Mouse (Mus musculus): ENCODE measurements at regions not wholly inside any gene's neighbourhood (a gene's known extent, or its start where the extent isn't known, plus 50 kb on each side); places are given as distances from the start of the nearest gene placed in this dataset.

DNA sequence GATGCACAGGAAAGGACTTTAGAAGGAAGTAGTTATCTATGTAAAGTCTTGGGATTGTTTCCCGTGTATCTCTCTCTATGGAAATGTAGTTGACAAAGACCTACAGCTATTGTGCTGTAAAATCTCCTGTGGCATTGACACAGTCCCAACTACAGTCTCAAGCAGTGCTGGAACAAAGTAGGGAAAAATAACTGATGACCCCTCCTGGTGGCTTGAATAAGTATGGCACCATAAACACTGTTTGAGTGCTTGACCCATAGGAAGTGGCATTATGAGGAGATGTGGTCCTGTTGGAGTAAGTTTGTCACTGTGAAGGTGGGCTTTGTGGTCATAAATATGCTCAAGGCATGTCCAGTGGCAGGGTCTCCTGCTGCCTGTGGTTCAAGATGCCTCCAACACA is 928.4 kb upstream of the Mms22l start:
- Histone ChIP-seq H3K27ac (ENCODE audit: insufficient read depth, low read depth, low read length) (no peak overlapping the region), H3K4me3 (ENCODE audit: insufficient read depth, low read depth, low read length) (no peak overlapping the region), H3K4me1 (ENCODE audit: control insufficient read depth, insufficient read depth, low read length) (no peaks in the 10 kb centered on the region)
- TF ChIP-seq CTCF (IDR thresholded peaks at IDR 0.05; ENCODE audit: insufficient read depth, low read depth, low read length) (no peak), POLR2A (IDR thresholded peaks at IDR 0.05; ENCODE audit: insufficient read depth, low read depth, low read length) (no peak)
- WGBS = 43% methylated on average over 1 of the region's 1 CpGs

DNA sequence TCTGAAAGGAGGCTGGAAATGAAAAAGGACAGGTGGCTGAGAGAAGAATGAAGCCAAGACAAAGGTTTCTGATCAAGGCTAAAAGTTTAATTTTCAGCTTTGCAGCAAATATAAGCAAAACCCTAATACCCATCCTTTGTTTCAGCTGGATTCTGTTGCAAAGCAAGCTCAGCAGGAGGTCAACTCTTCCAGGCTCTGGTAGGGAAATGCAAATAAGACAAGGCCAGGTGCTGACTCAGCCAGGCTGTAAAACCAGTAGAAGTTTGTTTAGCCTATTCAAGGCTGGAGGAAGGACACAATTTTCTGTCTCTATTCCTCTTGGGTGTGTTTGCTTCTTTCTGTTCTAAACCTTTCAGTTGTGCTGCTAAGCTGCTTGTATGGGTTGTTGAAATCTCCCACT is 923.2 kb upstream of the Mms22l start:
- H3K27ac ChIP-seq (ENCODE audit: insufficient read depth, low read depth, low read length) = no peak overlapping the region
- no peaks in the 10 kb centered on the region for H3K4me1 ChIP-seq (ENCODE audit: control insufficient read depth, insufficient read depth, low read length)
- H3K4me3 ChIP-seq (ENCODE audit: insufficient read depth, low read depth, low read length) = no peak overlapping the region
- TF ChIP-seq CTCF (IDR thresholded peaks at IDR 0.05; ENCODE audit: insufficient read depth, low read depth, low read length) (no peak), POLR2A (IDR thresholded peaks at IDR 0.05; ENCODE audit: insufficient read depth, low read depth, low read length) (no peak)

DNA sequence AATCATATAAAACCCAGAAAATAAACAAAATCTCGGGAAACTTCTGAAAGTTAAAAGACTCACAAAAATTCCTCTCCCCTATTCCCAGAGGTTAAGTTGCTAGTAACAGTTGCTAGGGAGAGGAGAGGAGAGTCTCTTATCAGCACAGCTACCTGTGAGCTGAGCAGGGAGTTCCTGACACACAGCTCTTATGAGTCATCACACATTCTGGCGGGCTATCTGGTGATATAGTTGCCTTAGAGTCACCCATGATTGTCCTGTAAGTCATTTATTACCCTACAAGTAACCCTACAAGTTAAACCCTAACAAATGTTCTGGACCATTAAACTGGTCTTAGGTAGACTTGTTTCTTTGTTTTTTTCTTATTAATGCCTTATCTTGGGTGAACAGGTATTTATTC is 908.8 kb upstream of the Mms22l start:
- H3K27ac ChIP-seq (ENCODE audit: insufficient read depth, low read depth, low read length) = no peak overlapping the region
- no peaks in the 10 kb centered on the region for H3K4me1 ChIP-seq (ENCODE audit: control insufficient read depth, insufficient read depth, low read length)
- 78% methylated on average over 2 of the region's 2 CpGs for WGBS
- no peak for TF ChIP-seq POLR2A (IDR thresholded peaks at IDR 0.05; ENCODE audit: insufficient read depth, low read depth, low read length)
- TF ChIP-seq CTCF (IDR thresholded peaks at IDR 0.05; ENCODE audit: insufficient read depth, low read depth, low read length) = no peak
- H3K4me3 ChIP-seq (ENCODE audit: insufficient read depth, low read depth, low read length) = no peak overlapping the region

DNA sequence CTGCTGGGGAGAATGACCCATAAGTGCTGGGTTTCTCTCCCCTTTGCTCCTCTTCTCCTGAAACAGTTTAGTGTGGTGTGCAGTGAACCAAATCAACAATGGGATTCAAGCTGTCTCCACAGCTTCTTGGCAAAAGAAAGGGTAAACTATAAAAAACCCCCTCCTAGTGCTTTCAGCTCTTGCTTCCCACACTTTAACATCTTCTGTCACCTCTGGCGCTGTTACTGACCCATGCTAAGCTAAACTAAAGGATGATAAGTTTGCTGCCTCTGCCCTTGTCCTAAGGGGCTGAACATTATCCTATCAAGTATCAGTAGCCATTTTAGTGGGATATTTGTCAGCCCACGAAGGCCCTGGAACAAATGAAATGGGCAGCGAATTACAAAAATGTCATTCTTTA is 905.4 kb upstream of the Mms22l start:
- H3K4me1 ChIP-seq (ENCODE audit: control insufficient read depth, insufficient read depth, low read length) = no peaks in the 10 kb centered on the region
- no peak overlapping the region for H3K4me3 ChIP-seq (ENCODE audit: insufficient read depth, low read depth, low read length)
- no peak for TF ChIP-seq POLR2A (IDR thresholded peaks at IDR 0.05; ENCODE audit: insufficient read depth, low read depth, low read length)
- TF ChIP-seq CTCF (IDR thresholded peaks at IDR 0.05; ENCODE audit: insufficient read depth, low read depth, low read length) = no peak
- no peak overlapping the region for H3K27ac ChIP-seq (ENCODE audit: insufficient read depth, low read depth, low read length)
- WGBS = 82% methylated on average over 3 of the region's 3 CpGs

DNA sequence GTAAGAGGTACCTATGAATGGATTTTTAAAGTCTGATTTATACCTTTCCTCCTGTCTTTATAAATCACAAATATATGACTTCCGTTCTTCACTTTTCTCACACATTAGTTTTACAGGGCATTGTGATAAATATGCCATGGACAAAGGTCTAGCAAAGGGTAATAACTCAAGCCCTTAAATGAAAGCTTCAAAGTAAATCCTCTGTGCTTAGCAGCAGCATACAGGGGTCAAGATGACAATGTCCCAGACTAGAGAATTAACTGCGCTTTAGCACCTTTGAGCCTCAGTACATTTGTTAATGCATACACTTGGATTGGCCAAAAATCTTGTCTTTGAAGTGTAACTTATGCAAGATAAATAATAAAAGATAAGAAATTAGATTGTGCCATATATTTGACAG is 904.7 kb upstream of the Mms22l start:
- TF ChIP-seq POLR2A (IDR thresholded peaks at IDR 0.05; ENCODE audit: insufficient read depth, low read depth, low read length) (no peak), CTCF (IDR thresholded peaks at IDR 0.05; ENCODE audit: insufficient read depth, low read depth, low read length) (no peak)
- 96% methylated on average over 2 of the region's 2 CpGs for whole genome bisulfite sequencing
- H3K4me3 ChIP-seq (ENCODE audit: insufficient read depth, low read depth, low read length) = no peak overlapping the region
- no peak overlapping the region for H3K27ac ChIP-seq (ENCODE audit: insufficient read depth, low read depth, low read length)
- no peaks in the 10 kb centered on the region for H3K4me1 ChIP-seq (ENCODE audit: control insufficient read depth, insufficient read depth, low read length)

DNA sequence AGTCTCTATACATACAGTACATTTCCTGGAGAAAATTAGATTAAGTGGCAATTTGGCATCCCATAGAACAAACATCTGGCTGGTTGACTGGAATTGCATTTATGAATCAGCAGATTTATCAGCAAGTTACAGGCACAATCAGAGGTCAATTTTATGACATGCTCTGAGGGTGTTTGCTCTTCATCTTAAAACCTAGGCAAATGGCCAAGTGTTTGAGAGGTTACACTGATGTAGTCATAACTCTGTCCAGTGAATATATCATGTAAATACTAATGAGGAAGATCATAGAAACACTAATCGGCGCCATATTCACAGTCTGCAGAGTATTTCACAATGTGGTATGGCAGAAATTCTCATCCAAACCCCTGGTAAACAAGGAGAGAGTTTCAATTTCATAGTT is 896.2 kb upstream of the Mms22l start:
- Histone ChIP-seq H3K27ac (ENCODE audit: insufficient read depth, low read depth, low read length) (no peak overlapping the region), H3K4me1 (ENCODE audit: control insufficient read depth, insufficient read depth, low read length) (peaks cover 3% of the 10 kb centered on the region; the same call in 1 of the 2 replicates), H3K4me3 (ENCODE audit: insufficient read depth, low read depth, low read length) (no peak overlapping the region)
- WGBS = 96% methylated on average over 2 of the region's 2 CpGs
- TF ChIP-seq POLR2A (IDR thresholded peaks at IDR 0.05; ENCODE audit: insufficient read depth, low read depth, low read length) (no peak), CTCF (IDR thresholded peaks at IDR 0.05; ENCODE audit: insufficient read depth, low read depth, low read length) (no peak)

DNA sequence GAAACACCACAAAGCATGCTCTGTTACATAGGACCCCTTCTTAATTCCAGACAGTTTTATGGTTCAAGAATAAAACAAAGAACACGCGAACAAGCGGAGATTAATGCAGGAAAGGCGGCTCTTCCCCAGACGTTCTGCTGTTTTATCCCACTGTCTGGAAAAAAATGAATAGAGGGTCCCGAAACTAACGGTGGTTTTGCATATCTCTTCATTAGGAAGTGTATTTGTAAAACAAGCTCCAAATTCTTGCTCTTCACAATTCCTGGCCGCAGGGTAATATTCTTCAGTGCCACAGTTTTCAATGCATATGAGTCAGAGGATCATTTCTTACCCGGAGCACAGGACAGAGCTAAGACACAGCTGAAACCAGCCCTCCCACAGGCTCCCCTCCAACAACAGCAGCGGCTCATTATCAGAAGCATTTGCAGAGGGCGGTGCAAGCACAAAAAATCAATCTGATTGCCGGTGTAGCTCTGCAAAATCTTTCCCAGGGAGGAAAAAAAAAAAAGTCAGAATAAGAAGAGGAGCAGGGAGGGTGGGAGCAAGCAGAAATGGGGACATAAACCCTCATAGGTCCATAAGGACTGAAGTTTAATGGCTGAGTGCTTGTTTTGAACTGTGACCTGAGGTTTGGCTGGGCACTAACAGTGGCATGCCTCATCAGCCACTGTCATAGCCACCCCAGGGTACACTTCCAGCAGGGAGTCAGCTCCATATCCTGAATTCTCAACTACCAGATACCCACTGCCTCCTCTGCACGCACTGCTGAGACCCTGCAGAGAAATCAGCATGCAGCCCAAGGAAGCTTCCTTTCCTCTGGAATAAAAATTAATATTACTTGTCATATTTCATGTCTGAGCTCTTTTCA is 894.6 kb upstream of the Mms22l start:
- TF ChIP-seq CTCF (IDR thresholded peaks at IDR 0.05; ENCODE audit: insufficient read depth, low read depth, low read length) (no peak), POLR2A (IDR thresholded peaks at IDR 0.05; ENCODE audit: insufficient read depth, low read depth, low read length) (no peak)
- H3K27ac ChIP-seq (ENCODE audit: insufficient read depth, low read depth, low read length) = peak overlapping the region; percentile 96
- H3K4me1 ChIP-seq (ENCODE audit: control insufficient read depth, insufficient read depth, low read length) = peaks cover 3% of the 10 kb centered on the region; the same call in 1 of the 2 replicates
- WGBS = 9% methylated on average over 13 of the region's 13 CpGs
- H3K4me3 ChIP-seq (ENCODE audit: insufficient read depth, low read depth, low read length) = peak overlapping the region; percentile 24

DNA sequence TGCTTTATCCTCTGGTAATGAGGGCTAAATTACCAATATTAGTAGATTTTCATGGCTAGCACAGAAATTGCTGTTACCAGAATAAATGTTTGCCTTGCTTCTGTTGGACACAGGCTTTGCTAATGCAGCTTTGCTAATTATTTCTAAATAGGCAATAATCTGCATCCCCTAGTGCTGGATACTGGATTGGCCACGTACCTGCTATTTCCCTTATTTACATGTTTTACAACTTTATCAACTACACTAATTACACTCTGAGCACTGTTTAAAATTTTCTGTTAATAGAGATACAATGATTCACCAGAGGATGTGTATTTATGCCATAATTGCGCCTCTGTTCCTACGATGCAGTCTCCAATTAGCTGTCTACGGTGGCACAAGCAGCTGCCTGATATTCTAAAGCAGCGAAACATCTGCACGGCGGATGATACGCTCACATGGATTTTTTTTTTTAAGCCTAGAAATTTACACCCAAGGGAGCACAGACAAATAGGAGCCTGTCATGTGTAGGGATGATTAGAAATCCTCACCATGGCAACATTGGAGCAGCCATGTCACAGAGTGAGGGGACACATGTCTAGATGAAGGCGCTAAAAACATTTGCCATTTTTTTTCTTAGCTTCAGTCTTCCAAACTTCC is 893.8 kb upstream of the Mms22l start:
- WGBS = 15% methylated on average over 9 of the region's 9 CpGs
- TF ChIP-seq CTCF (IDR thresholded peaks at IDR 0.05; ENCODE audit: insufficient read depth, low read depth, low read length) = no peak
- no peak for TF ChIP-seq POLR2A (IDR thresholded peaks at IDR 0.05; ENCODE audit: insufficient read depth, low read depth, low read length)
- H3K27ac ChIP-seq (ENCODE audit: insufficient read depth, low read depth, low read length) = peak overlapping the region; percentile 96; the same call in 1 of the 2 replicates
- H3K4me3 ChIP-seq (ENCODE audit: insufficient read depth, low read depth, low read length) = no peak overlapping the region
- H3K4me1 ChIP-seq (ENCODE audit: control insufficient read depth, insufficient read depth, low read length) = peaks cover 3% of the 10 kb centered on the region; the same call in 1 of the 2 replicates

DNA sequence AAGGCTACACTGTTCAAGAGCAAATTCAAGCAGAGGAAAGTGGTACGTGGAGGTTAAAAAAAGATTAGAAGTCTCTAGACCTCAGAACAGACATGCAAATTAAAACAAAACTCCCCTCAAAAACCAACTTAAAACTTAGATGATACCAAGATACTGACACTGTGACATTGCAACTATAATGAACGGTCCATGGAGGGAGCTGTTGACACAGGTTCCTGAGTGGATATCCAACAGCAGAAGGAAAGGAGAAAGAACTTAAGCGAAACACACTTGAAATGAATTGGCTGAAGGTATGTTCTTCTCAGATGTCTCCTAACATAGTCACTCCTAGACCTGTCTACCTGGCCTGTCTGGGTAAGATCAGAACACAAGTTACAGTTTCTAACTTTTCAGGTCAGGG is 888.9 kb upstream of the Mms22l start:
- TF ChIP-seq POLR2A (IDR thresholded peaks at IDR 0.05; ENCODE audit: insufficient read depth, low read depth, low read length) (no peak), CTCF (IDR thresholded peaks at IDR 0.05; ENCODE audit: insufficient read depth, low read depth, low read length) (no peak)
- WGBS = 81% methylated on average over 3 of the region's 3 CpGs
- H3K4me3 ChIP-seq (ENCODE audit: insufficient read depth, low read depth, low read length) = no peak overlapping the region
- no peaks in the 10 kb centered on the region for H3K4me1 ChIP-seq (ENCODE audit: control insufficient read depth, insufficient read depth, low read length)
- H3K27ac ChIP-seq (ENCODE audit: insufficient read depth, low read depth, low read length) = no peak overlapping the region

Data from olfactory bulb, adult 2 months (tissue).